Mouse (Mus musculus) limb, embryonic 11.5 days (tissue): Measurements from ENCODE around the gene Adgrf5. TPM values are rescaled to one million over a fixed set of nuclear protein-coding genes. Genes with fewer than 3 reads are reported as not detected.

Source experiments
- ATAC-seq: fragments of 200-750 bp; cut with Nextera tagmentation; 2 replicates; pipeline ENCODE4 v1.8.0; 2017; ENCODE audit warnings: low read depth; ENCODE audit not compliant: insufficient number of reproducible peaks, low FRiP score, low TSS enrichment
- DNase-seq: peaks from one replicate; pipeline ENCODE4 v3.0.0-alpha.2; 2015; ENCODE audit warnings: low spot score
- H3K27ac ChIP-seq: fragments of 300-500 bp; sonication (generic); replicated peaks from 2 replicates; pipeline ENCODE4 v1.5.1; 2014; ENCODE audit warnings: low read depth, mild to moderate bottlenecking, low read length
- H3K27me3 ChIP-seq: fragments of 300-500 bp; sonication (generic); 2 replicates; pipeline ENCODE4 v1.6.1; 2014; ENCODE audit warnings: mild to moderate bottlenecking, low read length, mixed read lengths; ENCODE audit not compliant: control insufficient read depth, insufficient read depth
- H3K36me3 ChIP-seq: fragments of 300-500 bp; sonication (generic); 2 replicates; pipeline ENCODE4 v1.6.1; 2014; ENCODE audit warnings: mild to moderate bottlenecking, low read length, moderate library complexity, mixed read lengths; ENCODE audit not compliant: control insufficient read depth, insufficient read depth
- H3K4me1 ChIP-seq: fragments of 300-500 bp; sonication (generic); 2 replicates; pipeline ENCODE4 v1.6.1; 2014; ENCODE audit warnings: low read length, mixed read lengths; ENCODE audit not compliant: control insufficient read depth, insufficient read depth
- H3K4me2 ChIP-seq: fragments of 300-500 bp; sonication (generic); 2 replicates; pipeline ENCODE4 v1.6.1; 2014; ENCODE audit warnings: low read depth, mild to moderate bottlenecking, moderate library complexity; ENCODE audit not compliant: severe bottlenecking
- H3K4me3 ChIP-seq: fragments of 300-500 bp; sonication (generic); 2 replicates; pipeline ENCODE4 v1.5.1; 2014; ENCODE audit warnings: low read depth, low read length
- H3K9ac ChIP-seq: fragments of 300-500 bp; sonication (generic); 2 replicates; pipeline ENCODE4 v1.6.1; 2014; ENCODE audit warnings: mild to moderate bottlenecking, low read length
- H3K9me3 ChIP-seq: fragments of 300-500 bp; sonication (generic); 2 replicates; pipeline ENCODE4 v1.6.1; 2016; ENCODE audit warnings: low read length; ENCODE audit not compliant: control insufficient read depth
- WGBS: fragments of 180-500 bp; shearing (Covaris S2); extraction: QIAGEN DNeasy Blood & Tissue Kit; methylation state at CpG from one replicate; pipeline ENCODE4 v1.1.7; 2014; 5-methylcytosine and 5-hydroxymethylcytosine counted together
- polyA plus RNA-seq: library from polyadenylated mRNA; unstranded; fragments of >200 nt; fragmentation: Nextera tagmentation; extraction: Ambion mirVana; gene quantifications from 2 replicates; pipeline ENCODE4 v1.2.1, GENCODE M21; 2014

The Adgrf5 gene
- polyA plus RNA-seq, 1 experiment from 2014 or later = 9.6 TPM

DNA sequence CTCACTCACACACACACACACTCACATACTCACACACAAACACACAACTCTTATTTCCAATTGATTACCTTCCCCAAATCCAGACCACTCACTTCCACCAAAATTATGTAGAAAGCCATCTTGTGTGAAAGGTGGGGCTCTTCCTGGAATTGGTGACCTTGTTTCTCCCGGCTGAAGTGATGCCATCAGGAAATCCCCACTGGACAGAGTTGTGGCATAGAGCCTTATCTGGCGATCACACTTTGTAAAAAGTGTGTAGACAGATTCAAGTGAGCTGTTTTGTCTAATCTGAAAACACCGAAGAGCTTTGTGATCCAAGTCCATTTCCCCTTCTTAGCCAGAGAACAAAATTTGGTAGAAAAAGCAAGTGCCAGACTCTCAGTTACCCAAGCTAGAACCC is 46.1 kb downstream of the Adgrf5 start:
- no peaks in the 10 kb centered on the region for H3K9me3 ChIP-seq
- no peaks in the 10 kb centered on the region for H3K4me1 ChIP-seq
- WGBS = 86% methylated on average over 3 of the region's 3 CpGs
- H3K27me3 ChIP-seq = no peaks in the 10 kb centered on the region
- H3K36me3 ChIP-seq = no peaks in the 10 kb centered on the region
- DNase-seq (no peak), ATAC-seq (no peak)
- no peak overlapping the region for H3K4me3 ChIP-seq
- H3K9ac ChIP-seq = no peak overlapping the region
- H3K27ac ChIP-seq = no peak overlapping the region
- no peak overlapping the region for H3K4me2 ChIP-seq

- WGBS = 82% methylated on average over 7 of the region's 7 CpGs
- no peak overlapping the region for H3K27ac ChIP-seq
- H3K4me2 ChIP-seq = no peak overlapping the region
- H3K4me1 ChIP-seq = no peaks in the 10 kb centered on the region
- ATAC-seq = no peak
- no peak overlapping the region for H3K4me3 ChIP-seq
- no peaks in the 10 kb centered on the region for H3K9me3 ChIP-seq
- DNase-seq = no peak
- H3K9ac ChIP-seq = no peak overlapping the region
- no peaks in the 10 kb centered on the region for H3K27me3 ChIP-seq
- H3K36me3 ChIP-seq = no peaks in the 10 kb centered on the region
Observed at GRCm38 (mm10) chr17:43407548-43407947, 47.3 kb downstream of the Adgrf5 start.

DNA sequence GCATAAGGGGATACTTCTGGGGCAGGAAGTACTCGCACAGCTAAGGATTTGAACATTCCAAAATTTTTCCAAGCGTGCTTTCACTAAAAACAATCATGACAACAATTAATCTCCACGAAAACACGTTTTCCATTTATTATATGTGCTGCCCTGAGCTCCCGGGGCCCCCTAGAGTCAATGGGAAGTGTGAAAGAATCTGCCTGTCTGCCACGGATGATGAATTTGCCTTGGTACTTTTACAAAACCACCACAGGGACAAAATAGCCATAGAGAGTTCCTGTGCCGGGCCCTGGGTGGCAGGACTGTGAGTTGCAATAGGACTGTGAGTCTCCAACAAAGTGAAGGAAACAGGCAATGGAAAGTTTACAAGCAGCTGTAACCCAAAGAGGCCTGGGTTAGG is 52.9 kb downstream of the Adgrf5 start:
- H3K9ac ChIP-seq = no peak overlapping the region
- ATAC-seq (no peak), DNase-seq (no peak)
- no peak overlapping the region for H3K27ac ChIP-seq
- no peak overlapping the region for H3K4me2 ChIP-seq
- no peaks in the 10 kb centered on the region for H3K27me3 ChIP-seq
- H3K36me3 ChIP-seq = no peaks in the 10 kb centered on the region
- H3K4me3 ChIP-seq = no peak overlapping the region
- WGBS = 83% methylated on average over 7 of the region's 7 CpGs
- no peaks in the 10 kb centered on the region for H3K9me3 ChIP-seq
- no peaks in the 10 kb centered on the region for H3K4me1 ChIP-seq

- H3K27ac ChIP-seq = no peak overlapping the region
- ATAC-seq (no peak), DNase-seq (no peak)
- H3K9ac ChIP-seq = no peak overlapping the region
- no peak overlapping the region for H3K4me2 ChIP-seq
- no peaks in the 10 kb centered on the region for H3K27me3 ChIP-seq
- no peaks in the 10 kb centered on the region for H3K36me3 ChIP-seq
- 87% methylated on average over 5 of the region's 5 CpGs for WGBS
- no peaks in the 10 kb centered on the region for H3K9me3 ChIP-seq
- H3K4me3 ChIP-seq = no peak overlapping the region
- H3K4me1 ChIP-seq = no peaks in the 10 kb centered on the region
Observed at GRCm38 (mm10) chr17:43419204-43419603, 59.0 kb downstream of the Adgrf5 start.

DNA sequence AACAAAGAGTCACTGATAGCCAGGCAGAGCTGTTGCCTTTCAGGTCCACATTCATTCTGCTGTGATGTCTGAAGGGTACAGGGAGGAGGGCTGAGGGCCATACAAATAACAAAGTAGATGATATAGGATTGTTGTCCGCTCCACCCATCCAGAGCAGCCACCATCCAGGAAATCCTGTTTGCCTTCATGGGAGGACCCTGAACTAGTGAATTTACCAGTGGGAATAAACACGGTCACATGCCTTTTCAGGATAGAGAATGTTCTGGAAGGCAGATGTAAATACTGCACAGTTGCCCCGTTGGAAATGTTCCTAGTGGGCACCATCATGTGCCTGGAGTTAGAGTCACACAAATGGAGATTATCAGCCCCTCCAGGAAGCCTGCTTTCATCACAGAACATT is 60.1 kb downstream of the Adgrf5 start:
- Histone ChIP-seq H3K27ac (no peak overlapping the region), H3K4me3 (no peak overlapping the region), H3K9ac (no peak overlapping the region), H3K4me1 (no peaks in the 10 kb centered on the region), H3K4me2 (no peak overlapping the region), H3K9me3 (no peaks in the 10 kb centered on the region), H3K27me3 (no peaks in the 10 kb centered on the region), H3K36me3 (no peaks in the 10 kb centered on the region)
- 87% methylated on average over 3 of the region's 3 CpGs for WGBS
- ATAC-seq = no peak
- no peak for DNase-seq

DNA sequence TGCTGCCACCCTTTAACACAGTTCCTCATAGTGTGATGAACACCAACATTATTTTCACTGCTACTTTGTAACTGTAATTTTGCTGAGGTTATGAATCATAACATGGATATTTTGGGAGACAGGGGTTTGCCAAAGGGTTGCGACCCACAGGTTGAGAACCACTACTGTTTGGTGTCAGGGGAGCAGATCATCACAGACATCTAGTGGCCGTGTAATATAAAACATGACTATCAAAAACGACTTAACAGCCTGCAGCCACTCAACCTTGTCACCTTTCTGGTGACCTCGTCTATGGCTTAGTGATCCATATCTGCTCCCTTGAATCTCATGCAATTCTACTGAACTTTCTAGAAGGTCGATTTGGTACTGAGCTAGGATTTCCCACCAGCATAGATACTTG is 63.7 kb downstream of the Adgrf5 start:
- Histone ChIP-seq H3K4me3 (no peak overlapping the region), H3K4me1 (no peaks in the 10 kb centered on the region), H3K27me3 (no peaks in the 10 kb centered on the region), H3K9me3 (no peaks in the 10 kb centered on the region), H3K4me2 (no peak overlapping the region), H3K36me3 (no peaks in the 10 kb centered on the region), H3K27ac (no peak overlapping the region), H3K9ac (no peak overlapping the region)
- no peak for DNase-seq
- ATAC-seq = no peak
- 70% methylated on average over 5 of the region's 5 CpGs for WGBS

DNA sequence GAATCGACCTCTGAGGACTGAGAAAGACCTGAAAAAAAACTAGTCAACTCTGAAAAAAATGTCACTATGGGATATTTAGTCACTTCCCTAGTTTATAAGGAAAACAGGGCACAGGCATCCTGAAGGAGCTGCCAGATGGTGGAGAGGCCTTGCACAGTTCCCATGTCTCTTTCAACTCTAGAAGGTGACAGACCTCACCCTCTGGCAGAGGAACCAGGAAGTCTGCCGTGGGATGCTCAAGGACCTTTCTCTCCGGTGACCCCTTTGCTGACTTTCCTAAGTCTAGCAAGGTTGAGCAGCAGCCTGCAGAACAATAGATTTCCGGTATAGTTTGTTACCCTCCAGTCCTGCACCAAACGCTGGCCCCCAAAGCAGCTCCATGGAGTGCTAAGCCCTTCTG is 71.4 kb downstream of the Adgrf5 start:
- ATAC-seq (no peak), DNase-seq (no peak)
- no peak overlapping the region for H3K9ac ChIP-seq
- H3K9me3 ChIP-seq = no peaks in the 10 kb centered on the region
- no peaks in the 10 kb centered on the region for H3K4me1 ChIP-seq
- H3K4me2 ChIP-seq = no peak overlapping the region
- no peak overlapping the region for H3K27ac ChIP-seq
- 39% methylated on average over 5 of the region's 5 CpGs for WGBS
- no peaks in the 10 kb centered on the region for H3K27me3 ChIP-seq
- no peak overlapping the region for H3K4me3 ChIP-seq
- no peaks in the 10 kb centered on the region for H3K36me3 ChIP-seq

GRCm38 (mm10) chr17:43434485-43434884 is 74.2 kb downstream of the Adgrf5 start:
- Histone ChIP-seq H3K4me2 (no peak overlapping the region), H3K36me3 (no peaks in the 10 kb centered on the region), H3K27ac (no peak overlapping the region), H3K9ac (no peak overlapping the region), H3K4me3 (no peak overlapping the region), H3K27me3 (no peaks in the 10 kb centered on the region), H3K4me1 (no peaks in the 10 kb centered on the region), H3K9me3 (no peaks in the 10 kb centered on the region)
- DNase-seq (no peak), ATAC-seq (no peak)
- WGBS = 83% methylated on average over 8 of the region's 8 CpGs

DNA sequence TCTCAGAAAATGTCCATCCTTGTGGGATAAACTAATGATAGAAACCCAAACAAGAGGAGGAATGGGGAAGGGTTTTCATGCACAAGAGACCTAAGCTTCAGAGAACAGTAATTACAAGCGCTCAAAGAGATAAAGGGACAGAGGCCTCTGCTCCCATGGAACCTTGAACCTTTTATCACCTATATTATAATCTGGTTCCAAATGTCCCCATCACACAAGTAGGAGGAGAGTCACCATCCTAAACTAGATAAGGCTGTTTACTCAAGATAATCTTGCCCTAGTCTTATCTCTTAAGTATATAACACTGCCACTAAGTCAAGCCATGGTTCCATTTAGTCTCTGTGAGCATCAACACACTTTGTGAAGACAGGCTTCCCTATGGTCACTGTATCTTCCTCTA is 91.0 kb downstream of the Adgrf5 start:
- WGBS = 100% methylated on average over 1 of the region's 1 CpGs
- Histone ChIP-seq H3K9ac (no peak overlapping the region), H3K9me3 (no peaks in the 10 kb centered on the region), H3K27me3 (no peaks in the 10 kb centered on the region), H3K36me3 (no peaks in the 10 kb centered on the region), H3K4me3 (no peak overlapping the region), H3K27ac (no peak overlapping the region), H3K4me2 (no peak overlapping the region), H3K4me1 (no peaks in the 10 kb centered on the region)
- DNase-seq (no peak), ATAC-seq (no peak)
